Mouse (Mus musculus): ENCODE measurements at regions not wholly inside any gene's neighbourhood (a gene's known extent, or its start where the extent isn't known, plus 50 kb on each side); places are given as distances from the start of the nearest gene placed in this dataset.

DNA sequence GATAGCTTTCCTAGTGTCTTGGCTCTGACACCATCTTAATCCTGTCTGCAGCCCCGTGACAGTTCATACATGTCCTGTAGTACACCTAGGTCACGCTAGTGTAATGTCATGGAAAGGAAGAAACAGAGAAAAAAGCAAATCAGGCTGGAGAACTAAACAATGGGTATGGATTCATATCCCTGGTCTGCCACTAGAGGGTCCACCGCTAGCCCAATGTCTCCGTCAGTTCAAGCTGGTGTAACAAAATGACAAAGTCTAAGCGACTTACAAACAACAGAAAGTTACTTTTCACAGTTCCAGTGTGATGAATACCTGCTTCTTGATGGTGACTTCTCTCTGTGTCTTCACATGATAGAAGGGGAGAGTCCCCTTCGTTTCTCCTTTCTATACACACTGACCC is 194.0 kb downstream of the Barx2 start:
- no peak for TF ChIP-seq CTCF (conservative IDR thresholded peaks at IDR 0.05; ENCODE audit: insufficient read depth, insufficient read length, low read depth, low read length)
- TF ChIP-seq POLR2A (IDR thresholded peaks at IDR 0.05; ENCODE audit: low read depth, low read length), result no peak
